Mouse (Mus musculus): ENCODE measurements around the gene 4933428G20Rik. TPM values are rescaled to one million over a fixed set of nuclear protein-coding genes. Genes with fewer than 3 reads are reported as not detected.
A peak's percentile ranks its signal among the peaks of the same experiment; 100 is the strongest.

Gene 4933428G20Rik
- total RNA-seq, 4 experiments from 2014 or later: not detected

DNA sequence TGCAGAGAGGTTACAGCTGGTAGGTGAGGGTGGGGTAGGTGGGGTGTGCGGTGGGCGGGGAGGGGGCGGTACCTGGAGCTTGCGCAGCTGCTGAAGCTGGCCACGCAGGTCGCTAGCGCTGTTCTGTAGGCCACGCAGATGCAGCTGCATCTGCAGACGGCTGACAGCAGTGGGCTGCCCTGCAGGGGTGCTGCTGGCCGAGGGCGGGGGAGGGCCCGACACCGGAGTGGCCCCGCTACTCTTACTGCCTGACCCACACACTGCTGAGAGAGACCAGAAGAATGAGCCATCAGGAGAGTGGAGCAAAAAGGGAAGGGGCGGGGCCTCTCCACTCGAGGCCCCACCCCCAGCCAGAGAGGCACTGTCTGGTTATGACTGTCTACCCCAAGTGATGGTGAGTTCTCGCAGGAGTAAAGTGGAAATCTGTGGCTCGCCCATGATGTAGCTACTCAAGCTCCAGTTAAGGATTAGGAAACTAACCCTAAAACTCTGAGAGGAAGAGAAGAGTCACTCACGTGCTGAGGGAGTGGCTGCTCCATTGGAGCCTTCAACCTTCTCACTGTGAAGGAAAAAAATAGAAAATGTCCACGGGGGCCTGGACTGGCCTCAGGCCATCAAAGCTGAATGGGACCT is 32.9 kb upstream of the 4933428G20Rik start:
- DNase-seq (ENCODE audit: low spot score in 2 of 2): no peak

DNA sequence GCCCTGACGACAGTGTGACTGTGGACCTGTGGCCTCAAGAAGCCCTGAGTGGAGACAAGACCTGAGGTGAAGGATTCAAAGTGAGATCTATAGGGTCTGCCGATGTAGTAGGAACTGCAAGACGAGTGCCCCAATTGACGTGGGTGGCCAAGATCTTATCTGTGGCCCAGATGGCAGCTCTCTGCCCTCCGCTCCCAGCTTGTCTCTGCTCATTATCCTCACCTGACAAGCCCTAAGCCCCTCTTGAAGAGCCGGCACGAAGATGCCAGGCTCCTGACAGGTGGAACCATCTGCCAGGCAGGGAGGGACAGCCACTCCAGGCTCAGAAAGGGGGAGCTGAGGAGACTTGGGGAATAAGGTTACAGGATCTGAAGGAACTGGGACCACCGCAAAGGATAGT is 32.2 kb upstream of the 4933428G20Rik start:
- no peak for DNase-seq (ENCODE audit: low spot score in 2 of 2)

DNA sequence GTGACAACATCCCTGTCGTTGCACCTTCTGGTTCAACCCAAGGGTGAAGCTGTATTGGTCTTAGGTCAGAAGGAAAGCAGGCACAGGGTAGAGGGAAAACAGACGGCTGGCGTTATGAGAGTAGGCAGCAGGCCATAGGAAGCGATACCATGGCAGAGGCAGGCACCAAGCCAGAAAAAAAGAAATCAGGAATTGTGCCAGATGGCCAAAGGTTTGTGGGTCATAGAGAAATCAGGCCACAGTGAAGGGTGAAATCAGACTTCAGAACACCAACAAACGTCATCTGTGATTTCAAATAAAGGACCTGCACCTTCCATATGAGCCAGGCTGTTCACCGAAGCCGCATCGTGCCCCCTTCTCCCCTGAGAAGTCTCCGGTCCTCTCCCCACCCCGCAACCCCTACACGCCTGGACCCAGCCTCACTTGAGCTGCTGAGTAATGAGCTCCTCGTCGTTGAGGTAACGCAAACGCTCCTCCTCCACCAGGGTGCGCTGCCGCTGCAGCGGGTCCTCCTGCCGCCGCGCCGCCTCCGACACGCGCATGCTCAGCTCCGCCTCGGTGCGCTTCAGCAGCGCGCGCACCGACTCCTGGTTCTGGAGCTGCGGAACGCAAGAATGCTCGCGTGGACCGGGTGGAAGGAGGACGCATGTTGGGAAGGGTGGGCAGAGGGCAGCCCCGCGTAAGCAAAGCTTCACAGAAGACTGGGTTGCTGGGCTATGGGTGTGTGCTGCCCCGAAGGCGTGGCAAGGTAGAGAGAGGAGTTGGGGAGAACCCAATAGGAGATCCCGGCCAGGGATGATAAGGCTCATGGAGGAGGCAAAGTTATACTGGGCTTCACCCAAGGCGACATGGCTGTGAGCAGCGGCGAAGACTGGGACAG is 31.5 kb upstream of the 4933428G20Rik start:
- DNase-seq (ENCODE audit: low spot score in 2 of 2): peak; percentile 67 to 76

DNA sequence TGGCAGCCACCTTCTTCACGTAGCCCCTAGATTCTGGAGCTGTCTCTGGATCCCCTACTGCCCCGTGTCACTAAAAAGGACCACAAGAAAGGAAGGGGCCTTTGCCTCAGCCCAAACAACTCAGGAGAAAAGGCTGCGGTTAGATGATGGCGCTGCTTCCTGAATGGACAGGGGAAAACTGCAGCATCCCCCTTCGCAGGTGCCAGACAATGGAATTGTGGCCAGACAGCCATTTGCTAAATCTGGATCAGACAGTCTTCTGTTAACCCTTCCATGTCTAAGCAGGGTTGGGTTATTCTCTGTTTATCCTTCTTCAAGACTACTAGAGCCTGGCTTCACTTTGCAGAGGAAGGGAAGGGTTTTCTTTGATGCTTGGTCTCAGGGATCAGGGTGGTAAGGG is 30.8 kb upstream of the 4933428G20Rik start:
- DNase-seq (ENCODE audit: low spot score in 2 of 2): no peak

DNA sequence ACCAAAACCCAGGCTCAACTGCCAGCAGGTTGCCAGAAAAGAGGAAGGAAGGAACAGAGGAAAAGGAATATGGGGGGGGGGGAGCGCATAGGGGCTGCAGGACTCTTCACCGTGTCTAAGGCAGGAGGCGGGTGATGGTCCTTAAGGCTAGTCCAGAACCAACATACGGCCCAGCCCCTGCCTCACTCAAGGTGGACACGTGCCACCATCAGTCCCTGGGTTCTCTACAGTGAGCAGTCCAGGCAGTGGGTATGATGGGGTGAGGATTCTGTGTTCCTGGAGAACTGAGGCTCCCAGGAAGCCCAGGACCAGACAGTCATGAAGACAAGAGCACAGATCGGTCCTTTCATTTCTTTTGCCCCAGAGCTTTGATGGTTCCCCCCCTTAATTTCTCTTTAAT is 29.9 kb upstream of the 4933428G20Rik start:
- no peak for DNase-seq (ENCODE audit: low spot score in 2 of 2)

DNA sequence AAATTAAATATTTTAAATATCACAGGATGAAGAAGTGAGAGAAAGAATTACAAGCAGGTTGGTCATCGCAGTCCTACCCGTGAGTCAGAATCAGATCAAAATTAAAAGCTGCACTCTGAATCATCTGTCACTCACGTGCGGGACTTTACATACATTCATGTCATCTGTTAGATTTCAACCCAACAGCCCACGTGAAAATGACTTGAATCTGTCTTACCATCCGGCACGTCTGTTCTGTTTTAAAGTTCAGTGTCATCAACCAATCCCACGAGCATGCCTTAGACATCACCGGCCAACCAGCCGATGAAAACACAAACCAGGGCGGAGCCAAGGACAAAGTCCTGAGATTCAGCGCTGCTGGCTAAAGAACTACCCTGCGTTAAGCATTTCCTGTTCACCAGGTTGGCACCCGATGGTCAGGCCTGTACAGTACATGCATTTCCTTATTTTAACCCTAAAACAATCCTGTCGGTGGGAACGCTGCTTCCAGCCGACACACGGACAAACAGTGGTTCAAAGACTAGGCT is 28.2 kb upstream of the 4933428G20Rik start:
- no peak for DNase-seq (ENCODE audit: low spot score in 2 of 2)

DNA sequence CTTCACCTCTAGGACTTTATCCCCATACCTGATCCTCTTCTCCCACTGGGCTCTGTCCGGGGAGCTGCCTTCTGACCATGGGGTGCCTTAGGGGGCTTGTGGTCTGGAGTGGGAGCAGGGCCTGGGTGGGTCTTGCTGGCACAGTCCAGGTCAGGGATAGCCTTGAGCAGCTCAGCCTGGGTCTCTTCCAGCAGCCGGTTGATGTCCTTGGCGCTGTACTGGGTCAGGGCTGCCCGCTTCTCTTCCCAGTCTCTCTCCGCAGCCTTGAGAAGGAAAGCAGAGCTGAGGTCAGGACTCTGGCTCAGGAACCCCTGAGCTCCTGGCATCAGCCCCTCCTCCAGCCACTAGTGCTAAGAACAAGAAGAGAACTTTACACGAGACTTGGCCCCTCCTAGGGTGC is 25.2 kb upstream of the 4933428G20Rik start:
- DNase-seq (ENCODE audit: low spot score in 2 of 2): no peak

DNA sequence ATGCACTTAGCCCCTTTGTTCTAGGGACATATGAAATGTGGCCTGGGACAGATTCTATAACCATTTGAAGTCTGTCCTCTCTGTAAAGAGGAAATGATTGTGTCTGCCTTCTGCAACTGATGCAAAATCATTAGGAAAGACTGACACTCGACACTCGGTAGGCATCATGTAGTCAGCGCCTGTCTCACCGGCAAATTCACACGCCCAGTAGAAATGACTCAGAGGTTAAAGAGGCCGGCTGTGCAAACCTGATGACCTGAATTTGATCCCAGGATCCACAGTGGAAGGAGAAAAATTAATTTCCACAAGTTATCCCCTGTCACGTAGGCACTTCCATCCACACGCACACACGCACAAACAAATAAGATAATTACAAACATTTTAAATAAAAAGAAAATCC is 24.2 kb upstream of the 4933428G20Rik start:
- DNase-seq (ENCODE audit: low spot score in 2 of 2): no peak

DNA sequence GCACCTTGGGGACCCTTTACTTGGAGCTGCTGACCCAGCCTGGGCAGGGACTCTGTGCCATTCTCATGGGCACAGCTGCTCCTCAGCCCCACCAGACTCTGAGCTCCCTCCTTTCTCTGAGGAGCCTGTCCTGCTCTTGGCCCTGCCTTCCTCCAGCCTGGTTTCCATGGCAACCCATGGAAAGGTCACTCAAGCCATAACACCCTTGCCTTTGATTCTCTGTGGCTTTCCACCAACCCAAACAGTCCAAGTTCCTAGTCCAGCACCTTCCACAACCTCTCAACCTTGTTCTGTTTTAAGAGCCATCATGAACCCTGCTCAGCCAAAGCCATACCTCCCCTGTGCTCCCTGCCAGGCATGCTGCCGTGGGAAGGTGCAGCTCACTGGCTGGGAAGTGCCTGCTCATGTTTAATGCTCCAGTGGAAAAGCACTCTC is 23.7 kb upstream of the 4933428G20Rik start:
- DNase-seq (ENCODE audit: low spot score in 2 of 2): no peak

DNA sequence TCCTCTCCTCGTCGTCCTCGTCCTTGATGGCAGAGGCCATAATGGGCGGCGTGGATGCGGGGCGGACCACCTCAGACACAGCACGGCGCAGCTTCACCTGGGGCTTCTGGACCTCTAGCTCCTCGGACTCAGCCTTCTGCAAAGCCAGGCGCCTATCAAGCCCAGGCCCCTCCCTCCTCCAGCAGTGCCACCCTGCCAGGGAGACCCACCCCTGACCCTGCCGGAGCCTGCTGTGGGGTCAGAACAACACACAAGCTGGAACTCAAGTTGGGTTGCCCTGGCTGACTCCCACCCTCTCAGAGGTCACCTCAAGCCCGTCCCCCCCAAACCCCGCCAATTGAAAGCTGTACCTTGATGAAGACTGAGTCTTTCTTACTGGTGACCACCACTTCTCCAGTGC is 23.0 kb upstream of the 4933428G20Rik start:
- DNase-seq (ENCODE audit: low spot score in 2 of 2): no peak

DNA sequence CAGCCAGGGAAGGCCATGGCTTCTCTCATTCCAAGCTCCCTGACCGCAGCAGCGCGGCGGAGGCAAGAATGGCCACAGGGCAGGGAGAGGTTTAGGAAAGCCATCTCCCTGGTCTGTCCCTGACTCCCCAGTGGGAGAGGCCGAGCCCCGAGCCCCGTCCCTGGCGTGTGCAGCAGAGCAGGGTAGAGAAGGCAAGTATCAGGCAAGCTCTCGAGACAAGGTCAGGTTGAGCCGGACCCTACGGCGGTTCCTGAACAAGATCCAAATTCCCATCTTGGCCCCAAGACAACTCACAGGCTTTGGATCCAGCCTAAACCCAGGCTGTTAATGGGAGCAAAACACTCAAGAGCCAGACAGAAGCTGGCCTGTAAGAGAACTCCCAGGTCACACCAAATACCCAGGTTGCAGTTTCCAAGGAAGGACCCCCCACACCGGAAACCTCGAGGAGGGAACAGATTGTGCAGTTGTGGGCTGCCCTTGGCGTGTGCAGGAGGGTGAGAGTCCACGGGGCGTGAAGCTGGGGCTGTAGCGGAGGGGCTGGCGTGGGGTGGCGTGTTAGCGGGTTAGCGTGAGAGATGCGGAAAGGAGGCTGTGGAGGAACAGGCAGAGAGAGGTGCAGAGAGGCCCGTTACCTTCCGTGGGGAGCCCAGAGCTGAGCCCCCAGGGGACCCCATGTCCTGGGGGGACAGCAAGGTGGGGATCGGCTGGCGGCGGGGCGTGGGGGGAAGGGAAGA is 21.8 kb upstream of the 4933428G20Rik start:
- no peak for DNase-seq (ENCODE audit: low spot score in 2 of 2)

DNA sequence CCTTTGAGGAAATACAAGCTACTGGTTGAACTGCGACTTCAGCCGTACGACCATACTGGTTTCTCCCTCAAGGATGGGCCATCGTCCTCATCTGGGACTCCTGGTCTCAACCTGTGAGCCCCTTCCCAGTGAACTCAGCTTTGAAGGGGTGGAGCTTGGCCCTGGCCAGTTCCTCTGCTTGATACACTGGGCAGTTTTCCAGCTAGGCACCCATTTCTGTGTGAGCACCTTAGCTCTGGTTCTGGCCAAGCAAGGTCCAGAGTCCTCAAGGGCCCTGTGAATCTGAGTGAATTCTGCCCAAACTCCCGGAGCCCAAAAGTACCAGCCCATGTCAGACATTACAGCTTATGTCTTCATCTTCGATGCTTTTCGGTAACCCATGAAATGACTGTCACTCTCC is 20.4 kb upstream of the 4933428G20Rik start:
- DNase-seq (ENCODE audit: low spot score in 2 of 2): no peak

DNA sequence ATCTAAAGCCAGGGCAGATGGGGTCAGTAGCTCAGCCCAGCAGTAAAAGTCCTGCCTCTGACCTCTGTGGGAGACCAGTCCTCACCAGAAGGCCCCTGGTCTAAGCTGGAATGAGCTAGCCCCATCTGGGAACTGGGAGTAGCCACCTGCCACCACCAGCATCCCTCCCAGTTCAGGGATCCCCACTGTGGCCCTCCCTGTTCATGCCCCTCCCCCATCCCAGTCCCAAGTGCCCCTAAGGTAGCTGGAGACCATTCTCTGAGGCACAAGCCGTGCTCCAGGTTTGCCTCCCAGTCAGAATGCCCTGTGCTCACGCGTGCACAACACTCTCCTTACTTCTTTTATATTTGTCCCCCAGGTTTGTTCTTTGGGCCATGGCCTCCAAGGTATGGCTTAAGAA is 12.9 kb upstream of the 4933428G20Rik start:
- DNase-seq (ENCODE audit: low spot score in 2 of 2): no peak

DNA sequence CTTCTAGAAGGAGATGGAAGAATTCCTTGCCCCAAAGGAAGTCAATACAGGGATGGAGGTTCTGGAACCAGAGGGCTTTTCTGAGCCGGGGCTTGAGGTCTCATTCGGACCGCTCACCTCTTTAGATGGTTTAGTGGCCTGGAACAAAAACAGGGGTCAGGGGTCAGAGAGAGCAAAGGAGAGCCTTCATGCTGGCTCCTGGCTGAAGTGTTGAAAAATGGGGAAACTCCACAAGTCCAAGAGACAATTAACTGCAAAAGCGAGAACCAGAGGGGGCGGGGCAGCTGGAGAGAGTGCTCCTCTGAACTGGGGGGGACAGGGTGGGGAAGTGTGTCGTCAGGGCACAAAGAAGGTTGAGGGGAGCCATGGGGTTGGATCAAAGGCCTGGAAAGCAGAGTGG is 12.4 kb upstream of the 4933428G20Rik start:
- no peak for DNase-seq (ENCODE audit: low spot score in 2 of 2)

DNA sequence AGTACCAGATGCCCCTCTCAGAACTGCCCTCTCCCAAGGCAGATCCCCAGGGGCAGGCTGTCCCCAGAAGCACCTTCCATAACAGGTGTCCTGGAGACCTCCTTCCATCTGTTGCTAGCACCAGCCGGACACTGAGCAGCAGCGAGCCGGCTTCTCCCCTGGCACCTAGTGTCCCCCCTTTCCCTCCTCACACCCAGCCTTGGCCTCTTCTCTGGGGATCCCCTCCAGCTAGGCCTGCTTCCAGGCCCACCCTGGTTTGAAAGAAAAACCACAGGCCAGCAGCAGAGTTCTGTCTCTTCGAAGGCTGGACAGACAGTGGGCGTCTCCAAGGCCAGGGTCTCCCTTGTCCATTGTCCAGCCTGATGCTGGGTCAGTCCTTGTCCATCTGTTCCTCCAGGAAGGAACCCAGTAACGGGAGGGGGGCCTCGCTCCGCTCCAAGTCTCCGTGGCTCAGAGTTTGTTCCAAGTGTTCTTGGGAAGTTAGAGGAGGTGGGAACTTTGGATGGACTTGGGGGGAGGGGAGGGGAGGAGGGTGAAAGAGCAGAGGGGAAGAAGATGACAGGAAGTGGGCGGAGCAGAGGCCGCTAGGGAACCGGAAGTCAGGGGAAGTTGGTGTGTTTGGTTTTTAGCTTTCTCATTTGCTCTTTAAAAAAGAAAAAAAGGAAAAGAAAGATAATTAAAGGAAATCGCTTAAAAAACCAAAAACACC is 11.7 kb upstream of the 4933428G20Rik start:
- DNase-seq (ENCODE audit: low spot score in 2 of 2): peak in 1 of 2 experiments; percentile 15

DNA sequence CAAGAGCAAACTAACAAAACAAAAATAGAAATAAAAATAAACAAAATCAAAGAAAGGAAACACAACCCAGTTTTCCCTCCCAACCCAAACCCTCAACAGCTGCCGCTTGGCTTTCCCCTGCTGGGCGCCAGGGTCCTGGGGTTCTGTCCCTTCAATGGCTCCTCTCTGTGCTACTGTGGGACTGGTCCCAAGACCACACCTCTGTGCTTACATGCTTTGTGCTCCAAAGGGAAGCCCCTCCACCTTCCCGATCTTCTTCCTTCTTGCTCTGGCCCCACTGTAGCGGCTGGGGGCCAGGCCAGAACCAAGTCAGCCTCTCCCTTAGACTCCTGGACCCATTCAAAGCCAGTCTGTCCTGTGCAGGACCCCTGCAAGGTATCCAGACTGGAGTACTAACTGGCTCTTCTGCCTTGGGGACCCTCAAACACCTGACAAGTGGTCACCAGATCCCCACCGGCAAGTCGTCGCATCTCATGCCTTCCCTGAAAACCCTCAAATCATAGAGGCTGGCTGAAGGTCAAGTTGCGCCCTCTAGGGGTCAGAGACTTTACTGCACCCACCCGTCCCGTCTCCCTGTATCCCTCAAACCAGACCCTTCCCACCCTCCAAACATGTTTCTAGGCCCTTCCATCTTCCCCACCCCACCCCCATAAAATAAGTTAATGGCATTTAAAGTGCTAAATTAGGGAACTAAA is 11.0 kb upstream of the 4933428G20Rik start:
- DNase-seq (ENCODE audit: low spot score in 2 of 2): peak; percentile 29 to 60

DNA sequence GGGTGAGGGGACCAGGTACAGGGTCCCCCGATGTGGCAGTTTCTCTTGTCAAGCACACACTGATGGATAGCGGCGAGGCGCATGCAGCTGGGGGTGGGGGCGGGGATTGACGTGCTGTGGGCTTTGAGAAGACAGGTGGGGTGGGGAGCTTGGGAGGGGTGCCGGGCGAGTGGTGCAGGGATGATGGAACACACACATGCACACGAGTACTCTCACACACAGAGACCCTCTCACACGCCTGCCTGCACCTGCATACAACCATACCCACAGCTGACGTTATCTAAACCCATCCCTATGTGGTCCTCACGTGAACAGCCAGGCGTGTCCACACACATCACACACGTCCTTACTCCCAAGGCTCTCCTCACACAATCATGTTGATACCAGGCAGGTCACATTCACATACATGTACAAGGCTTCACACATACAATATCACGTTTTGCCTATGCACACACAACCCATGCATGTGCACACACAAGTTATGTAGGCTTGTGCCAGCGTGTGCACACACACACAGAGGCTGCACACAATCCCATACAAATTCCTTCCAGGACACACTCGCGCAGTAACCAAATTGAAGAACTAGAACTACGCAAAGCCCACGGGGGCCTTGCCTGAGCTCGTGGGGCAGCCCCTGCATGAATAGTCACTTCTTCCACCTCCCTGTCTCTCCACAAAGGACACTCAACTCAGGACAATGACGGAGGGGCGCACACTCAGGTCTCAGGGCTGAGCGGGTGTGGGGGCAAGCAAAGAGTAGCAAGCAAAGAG is 9.8 kb upstream of the 4933428G20Rik start:
- no peak for DNase-seq (ENCODE audit: low spot score in 2 of 2)

DNA sequence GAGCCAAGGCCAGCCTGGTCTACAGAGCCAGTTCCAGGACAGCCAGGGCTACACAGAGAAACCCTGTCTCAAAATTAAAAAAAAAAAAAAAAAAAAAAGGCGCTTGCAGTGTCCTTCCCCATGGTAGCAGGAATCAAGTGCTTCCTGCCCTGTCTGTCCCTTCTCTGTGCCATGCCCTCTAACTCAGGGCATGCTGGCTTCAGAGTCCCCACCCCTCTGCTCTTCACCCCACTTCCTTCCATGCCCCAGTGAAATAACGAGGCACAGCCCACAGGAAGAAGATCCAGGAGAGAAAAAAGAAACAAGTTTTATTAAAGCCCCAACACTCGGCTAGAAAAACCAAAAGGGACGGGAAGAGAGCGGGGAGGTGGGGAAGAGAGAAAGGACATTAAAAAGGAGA is 8.9 kb upstream of the 4933428G20Rik start:
- DNase-seq (ENCODE audit: low spot score in 2 of 2): no peak

DNA sequence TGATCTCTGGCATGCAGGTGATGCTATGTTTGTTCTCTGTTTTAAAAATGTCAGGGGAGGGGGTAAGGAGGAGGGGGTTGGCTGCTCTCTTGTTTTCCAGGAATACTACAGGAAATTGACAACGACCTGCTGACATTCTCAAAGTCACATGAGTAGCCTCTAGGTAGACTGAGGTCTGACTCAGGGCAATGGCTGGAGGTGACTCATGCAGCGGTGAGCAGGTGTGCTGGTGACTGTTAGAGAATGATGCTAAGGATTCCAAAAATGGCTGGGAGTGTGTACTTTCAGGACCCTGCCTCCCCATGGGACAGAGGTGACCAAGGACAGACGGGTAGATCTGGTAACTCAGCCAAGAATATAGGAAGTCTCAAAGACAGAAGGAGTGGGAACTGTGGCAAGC is 8.1 kb upstream of the 4933428G20Rik start:
- DNase-seq (ENCODE audit: low spot score in 2 of 2): no peak

DNA sequence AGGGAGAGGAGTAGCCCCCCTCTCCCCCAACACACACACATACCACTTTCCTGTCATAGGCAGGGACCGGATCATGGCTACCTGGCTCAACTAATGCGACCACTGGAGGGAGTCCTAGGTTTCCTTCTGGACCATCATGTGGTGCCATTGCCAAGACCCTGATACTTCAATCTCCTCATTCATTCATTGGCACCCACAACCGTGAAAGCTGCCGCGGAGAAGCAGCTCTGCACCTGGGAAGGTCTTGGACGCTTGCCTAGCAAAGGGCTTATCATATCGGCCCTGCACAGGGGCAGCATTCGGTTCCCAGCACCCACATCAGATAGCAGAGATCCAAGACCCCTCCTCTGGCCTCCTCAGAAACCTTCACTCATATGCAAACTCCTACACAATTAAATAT is 6.2 kb upstream of the 4933428G20Rik start:
- DNase-seq (ENCODE audit: low spot score in 2 of 2): no peak
